Mouse (Mus musculus) megakaryocyte-erythroid progenitor cell, adult 5-6 weeks (primary cell): ENCODE results near the gene Jph4. TPM values are rescaled to one million over a fixed set of nuclear protein-coding genes. Genes with fewer than 3 reads are reported as not detected.

Source experiments
- ATAC-seq: replicated peaks from 2 replicates; pipeline ENCODE4 v1.8.0; 2016; ENCODE audit warnings: mild to moderate bottlenecking, inconsistent platforms; ENCODE audit not compliant: severe bottlenecking, poor library complexity, low FRiP score, low TSS enrichment
- total RNA-seq, 2 experiments: library from RNA; stranded (forward) in 1 of 2; stranded (reverse) in 1 of 2; fragments of 200-1000, 215-1000 nt in 1 of 2; fragments of >200 nt in 1 of 2; fragmentation: Nextera tagmentation in 1 of 2; gene quantifications; 2 replicates each; pipeline ENCODE4 v1.2.3; 2014 to 2017

The Jph4 gene
- total RNA-seq, 2 experiments from 2014 or later: 0.05 TPM; not detected in 1

DNA sequence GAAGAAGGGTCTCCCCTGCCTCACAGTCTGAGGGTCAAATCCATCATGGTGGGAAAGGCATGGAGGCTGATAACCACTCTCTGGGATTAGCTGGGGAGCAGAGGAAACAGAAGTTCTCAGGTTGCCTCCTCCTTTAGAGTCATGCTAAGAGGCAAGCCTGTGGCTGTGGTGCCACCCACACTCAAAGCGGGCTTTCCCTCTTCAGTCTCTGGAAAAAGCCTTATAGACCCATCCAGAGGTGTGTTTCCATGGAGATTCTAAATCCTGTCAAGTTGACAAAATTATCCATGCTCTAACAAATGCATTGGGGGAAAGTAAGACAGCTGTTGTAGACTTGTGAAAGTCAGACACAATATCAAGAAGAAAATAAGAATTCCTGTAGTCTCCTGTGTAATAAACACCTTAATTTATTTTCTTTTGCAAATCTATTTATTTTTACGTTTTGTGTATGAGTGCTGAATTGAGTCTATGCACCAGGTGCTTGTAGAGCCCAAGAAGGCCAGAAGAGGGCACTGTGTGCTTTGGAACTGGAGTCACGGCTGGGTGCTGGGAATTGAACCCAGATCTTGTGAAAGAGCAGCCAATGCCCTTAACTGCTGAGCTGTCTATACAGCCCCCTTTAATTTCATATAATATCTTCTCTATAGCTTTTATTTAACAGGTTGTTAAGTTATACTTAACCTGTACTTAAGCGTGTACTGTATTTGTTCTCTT lies 2.8 kb upstream of the Jph4 start:
- no peak for ATAC-seq

DNA sequence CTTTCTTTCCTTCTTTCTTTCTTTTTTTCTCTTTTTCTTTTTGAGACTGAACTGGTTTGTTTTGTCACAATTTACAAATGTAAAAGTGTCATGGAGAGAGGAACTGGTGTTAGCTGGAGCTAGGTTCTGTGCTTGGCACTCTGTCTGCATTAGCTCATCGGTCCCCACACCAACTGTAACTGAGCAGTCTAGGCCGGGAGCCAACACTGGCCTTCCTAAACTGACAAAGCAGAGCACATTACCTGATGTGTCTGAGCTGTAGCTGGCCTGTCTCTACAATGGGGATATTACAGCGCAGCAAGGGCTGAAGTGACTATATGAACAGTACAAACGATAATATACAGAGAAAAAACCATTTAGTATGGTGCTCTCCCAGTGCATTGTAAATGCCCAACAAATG lies 2.1 kb upstream of the Jph4 start:
- no peak for ATAC-seq

DNA sequence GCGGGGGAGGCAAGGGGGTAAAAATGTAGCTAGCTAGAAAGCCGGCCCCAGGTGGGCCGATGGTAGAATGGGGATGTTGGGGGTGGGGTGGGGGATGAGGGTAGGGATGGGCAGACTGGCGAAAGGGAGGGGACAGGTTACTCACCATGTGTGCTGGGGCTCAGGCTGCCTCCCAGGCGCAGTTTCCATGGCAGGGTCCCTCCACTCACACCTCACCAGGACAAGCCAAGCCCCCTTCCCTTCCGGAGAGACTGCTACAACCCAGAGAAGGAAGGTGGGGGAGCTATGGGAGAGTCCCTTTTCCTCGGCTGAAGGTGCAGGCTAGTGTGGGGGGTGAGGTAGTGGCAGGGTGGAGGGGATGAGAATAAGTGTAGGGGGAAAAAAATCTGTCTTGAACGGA lies 889 bp downstream of the Jph4 start:
- no peak for ATAC-seq

DNA sequence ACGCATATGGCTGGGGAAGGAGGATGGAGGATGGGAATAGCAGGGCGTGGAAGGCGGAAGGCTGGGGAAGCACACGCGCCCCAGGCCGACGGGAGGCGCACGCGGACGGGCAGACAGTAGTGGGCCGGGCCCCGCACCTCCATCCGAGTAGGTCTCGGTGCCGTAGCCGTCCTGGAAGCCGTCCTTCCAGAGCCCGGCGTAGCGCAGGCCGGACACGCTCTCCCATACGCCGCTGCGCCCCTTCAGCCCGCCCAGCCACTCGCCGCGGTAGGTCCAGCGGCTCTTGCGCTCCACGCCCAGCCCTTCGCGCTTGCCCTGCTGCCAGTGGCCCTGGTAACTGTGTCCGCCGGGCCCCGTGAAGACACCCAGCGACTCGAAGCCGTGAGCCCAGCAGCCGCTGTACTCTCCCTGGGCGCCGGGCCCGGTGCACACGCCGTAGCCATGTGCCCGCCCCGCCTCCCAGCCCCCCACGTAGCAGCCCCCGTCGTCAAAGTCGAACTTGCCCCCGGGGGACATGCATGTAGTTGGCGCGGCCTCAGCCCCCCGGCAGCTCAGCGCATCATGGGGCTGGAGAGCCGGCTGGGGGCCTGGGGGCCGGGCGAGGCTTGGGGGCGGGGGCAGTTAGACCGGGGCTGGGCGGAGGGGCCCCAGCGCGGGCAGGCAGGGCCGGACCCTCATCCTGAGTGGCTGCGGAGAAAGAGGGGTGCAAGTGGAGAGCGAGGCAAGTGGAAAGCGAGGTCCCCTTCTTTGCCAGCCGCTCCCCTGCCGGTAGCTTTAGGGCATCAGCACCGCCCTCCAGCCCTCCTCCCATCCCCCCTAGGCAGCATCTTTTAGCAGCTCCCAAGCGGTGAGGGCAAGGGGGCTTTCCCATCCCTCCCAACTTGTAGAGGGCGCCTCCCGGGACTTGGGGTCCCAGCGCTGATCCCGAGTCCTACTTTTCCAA lies 1.7 kb downstream of the Jph4 start:
- ATAC-seq: peak; percentile 31

DNA sequence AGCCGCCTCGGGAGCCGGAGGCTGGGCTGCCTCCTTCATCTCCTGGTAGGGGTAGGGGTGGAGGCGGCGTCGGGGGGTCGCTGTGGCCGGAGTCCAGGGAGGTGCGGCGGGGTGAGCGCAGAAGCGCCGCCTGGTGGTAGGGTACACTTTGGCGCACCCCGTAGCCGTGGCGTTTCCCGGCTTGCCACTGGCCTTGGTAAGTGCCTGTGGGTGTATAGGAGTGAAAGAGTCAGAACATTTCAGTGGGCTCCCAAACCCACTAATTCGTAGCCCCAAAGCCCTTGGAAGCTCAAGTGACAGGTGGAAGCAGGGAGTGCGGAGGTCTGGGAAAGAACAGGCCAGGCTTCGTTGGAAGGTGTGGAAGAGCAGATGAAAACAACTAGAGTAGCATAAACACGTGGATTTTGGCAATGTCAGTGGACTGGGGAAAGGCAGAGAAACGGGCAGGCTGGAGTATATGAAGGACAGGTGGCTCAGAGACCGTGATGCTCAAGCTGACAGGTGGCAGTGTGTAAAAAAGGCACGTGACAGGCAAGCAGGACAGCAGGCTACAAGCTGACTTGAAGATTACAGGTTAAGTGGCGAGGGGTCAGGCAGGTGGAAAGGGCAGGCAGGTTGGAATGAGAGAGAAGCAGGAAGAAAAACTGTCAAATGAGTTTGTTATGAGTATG lies 2.6 kb downstream of the Jph4 start:
- ATAC-seq: no peak

DNA sequence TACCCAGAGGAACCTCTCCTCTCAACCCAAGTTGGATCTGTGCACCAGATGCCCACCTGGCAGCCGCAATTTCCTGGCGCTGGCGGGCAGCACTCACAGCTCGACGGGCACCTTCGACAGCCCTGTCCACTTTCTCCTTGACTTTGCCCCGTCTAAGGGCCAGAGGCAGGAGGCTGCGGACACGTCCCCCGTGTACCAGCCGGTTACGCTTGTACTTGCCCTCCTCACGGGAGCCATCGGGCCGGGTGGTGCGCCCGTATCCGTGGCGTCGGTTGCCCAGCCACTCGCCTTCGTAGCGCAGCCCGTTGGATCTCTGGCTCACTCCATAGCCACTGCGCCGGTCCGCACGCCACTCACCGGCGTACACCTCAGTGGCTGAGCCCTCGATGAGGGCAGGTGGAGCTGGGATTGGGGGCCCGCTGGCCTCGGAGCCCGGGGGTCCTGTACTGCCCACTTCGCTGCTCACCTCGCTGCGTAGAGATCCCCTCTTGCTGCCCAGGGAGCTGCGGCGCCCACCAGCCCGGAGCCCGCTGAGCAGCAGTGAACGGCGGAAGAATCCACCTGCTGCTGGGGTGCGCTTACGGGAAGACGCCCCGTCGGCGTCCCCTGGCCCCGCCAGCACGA lies 3.3 kb downstream of the Jph4 start:
- no peak for ATAC-seq

DNA sequence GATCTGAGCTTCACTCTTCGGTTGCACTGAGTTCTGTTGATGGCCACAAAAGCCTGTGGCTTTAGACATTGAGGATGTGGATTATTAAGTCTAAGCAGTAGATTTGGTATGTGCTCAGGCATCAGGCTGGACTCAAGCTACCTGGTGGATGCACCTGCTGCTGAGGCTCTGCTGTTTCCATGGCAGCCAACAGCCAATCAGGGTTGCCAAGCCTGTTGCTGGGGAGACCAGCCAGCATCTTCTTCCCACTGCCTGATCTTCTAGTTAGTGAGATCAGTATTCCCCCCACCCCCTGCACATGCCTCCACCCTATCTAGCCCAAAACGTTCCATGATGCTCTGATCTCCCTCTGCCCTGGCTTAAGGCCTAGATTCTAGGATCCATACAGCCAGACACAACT lies 5.0 kb downstream of the Jph4 start:
- ATAC-seq: no peak

DNA sequence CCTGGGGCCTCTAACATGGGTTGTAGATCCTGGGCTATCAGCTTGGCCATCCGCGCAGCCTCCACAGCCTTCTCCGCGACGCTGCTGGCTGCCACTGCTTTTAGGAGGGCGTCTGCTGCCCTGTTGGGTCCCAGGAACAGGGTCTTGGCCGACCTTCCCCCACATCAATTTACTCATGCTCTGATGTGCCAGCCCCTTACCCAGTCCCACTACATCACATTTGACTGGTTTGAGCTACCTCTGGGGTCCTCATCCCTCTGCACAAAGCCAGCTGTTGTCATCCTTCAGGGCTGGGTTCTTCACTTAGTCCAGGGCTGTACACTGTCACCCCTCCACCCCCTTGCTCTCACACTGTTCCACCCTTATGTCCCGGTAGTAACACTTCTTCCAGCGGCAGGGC lies 6.7 kb downstream of the Jph4 start:
- no peak for ATAC-seq

DNA sequence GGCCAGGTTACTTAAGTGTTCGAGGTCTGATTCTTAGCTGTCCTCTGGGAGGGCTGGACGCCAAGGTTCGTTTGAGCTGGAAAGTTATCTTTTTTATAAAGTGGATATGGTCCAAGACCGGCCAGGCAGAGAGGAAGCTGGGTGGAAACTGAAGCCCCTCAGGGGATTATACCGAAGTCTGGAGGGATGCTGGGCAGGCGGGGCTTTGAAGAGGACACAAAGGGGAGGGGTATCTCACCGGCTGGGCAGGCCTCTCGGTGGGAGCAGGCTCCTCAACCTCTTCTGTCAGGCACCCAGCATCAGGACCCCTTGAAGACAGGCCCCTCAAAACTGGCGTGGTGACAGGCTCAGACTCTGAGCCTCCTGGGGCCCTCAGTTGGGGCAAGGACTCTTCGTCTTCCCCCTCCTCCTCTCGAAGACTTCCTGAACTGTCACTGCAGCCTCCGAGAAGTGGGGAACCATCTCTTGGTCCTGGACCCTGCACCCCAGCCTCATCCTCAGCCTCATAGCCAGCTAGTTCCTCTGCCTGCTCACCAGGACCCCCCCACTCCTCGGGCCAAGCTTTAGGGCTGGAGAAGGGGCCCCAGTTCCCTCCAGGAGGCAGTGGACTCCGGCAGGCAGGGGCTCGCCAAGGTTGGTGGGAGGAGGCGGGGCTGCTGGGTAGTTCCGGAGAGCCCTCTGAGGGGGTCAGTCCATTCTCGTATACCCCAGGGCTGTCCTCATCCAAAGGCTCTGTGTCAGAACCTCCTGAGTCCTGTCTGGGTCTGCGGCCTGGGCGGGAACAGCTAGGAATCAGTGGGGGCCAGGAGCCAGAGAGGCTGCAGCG lies 7.5 kb downstream of the Jph4 start:
- ATAC-seq: no peak

DNA sequence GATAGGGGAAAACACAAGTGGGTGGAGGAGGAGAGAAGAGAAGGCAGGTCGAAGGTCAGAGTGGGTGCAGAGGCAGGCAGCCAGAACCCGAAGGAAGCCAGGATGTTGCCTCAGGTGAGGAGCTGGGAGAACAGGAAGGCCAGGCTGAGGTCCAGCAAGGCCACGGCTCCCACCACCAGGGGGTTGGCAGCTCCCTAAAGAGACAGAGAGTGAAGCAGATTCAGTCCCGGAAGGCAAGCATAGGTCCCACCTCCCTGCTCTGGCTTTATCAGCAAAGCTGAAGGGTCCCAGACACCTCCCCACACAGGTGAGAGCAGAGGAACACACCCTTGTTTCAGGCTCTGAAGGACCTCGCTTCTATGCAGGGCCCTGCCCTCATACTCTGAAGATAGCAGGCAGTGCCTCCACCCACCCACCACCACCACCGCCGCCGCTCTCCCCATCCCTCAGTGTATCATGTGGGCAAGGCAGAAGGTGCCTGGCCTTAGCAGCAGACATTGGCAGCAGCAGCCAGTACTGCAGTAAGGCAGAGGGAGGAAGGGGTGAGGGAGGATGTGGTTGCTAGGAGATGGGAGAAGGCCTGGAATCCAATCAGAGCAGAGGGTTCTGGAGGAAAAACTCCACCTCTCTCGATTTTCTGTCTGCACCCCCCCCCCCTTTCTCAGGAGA lies 8.4 kb downstream of the Jph4 start:
- ATAC-seq: no peak

DNA sequence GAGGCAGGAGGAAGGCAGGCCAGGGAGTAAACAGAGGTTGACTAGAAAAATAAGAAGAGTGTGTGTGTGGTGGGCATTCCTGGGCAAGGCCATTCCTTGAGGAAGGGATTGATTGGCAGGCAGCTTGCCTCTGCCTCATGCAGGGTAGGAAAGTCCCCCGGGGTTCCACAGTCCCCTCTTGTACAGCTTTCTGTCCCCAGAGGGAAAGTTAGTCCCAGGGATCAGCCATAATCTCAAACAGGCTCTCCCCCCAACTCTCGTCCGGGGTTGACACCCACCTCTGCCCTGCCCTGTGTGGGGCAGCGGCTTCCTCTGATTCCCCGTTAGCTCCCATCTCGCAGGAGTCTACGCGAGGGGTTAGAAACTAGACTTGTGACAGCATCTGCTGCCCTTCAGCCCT lies 9.7 kb downstream of the Jph4 start:
- ATAC-seq: no peak

DNA sequence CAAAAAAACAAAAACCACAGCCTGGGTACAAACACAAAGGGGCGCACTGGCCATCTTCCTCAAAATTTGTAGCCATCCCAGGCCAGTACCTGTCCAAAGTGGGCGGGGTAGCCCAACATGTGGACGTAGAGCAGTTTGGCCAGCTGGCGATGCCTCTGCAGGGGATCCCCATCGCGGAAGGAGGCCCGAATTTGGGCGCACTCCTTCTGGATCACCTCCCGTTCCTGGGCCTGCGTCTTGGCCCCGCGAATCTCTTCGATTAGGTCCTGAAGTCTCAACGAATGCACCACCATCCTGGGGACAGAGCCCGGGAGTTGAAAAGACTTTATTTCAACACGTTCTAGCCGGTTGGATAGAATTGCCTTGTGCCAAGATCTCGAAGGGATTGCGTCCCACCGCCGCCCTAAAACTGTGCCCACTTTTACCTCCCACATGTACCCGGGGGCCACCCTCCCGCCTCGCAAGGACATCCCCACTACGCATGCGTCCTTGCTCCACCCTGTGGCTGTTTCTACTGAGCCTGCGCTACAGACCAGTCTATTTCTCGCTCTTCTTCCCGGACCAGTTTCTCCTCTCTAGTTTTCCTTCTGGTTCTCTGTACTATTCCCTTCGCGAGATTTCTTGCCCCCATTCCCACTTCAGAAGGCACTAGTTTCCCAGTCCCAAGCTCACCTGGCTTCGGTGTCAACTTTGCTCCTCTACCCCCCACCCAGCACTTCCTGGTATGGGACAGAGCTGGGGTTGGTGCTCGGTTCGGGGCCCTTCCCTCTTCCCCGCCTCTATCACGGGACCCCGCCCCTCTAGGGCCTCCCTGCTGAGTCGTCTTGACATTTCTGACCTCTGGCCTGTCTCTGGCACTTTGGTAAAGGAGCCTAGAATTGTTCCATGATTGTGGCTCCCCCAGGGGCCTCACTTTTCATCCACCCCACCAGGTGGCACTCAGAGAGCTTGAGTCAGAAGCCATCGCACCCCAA lies 10.6 kb downstream of the Jph4 start, which contains the start of gene Ap1g2:
Gene Ap1g2, minus strand, starts transcription at position 758 of the 974 bp plus-strand sequence.
- peak; percentile 88 for ATAC-seq

DNA sequence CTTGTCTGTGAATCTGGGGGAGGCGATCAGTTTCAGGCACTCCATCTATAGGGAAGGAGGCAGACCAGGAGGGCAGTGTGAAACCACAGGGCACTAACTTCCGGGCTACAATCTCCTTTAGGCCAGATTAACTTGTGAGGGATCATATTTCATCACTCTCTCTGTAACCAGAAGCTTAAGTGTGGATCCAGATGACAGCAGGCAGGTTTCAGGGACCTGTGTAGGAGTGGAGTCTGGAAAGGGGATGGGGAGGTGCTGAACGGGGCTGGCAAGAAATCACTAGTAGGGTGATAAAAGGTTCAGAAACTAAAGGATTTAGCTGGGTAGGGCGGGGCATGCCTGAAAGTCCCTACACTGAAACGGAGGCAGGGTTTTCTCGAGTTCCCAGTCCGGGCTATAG lies 11.3 kb downstream of the Jph4 start:
- no peak for ATAC-seq

DNA sequence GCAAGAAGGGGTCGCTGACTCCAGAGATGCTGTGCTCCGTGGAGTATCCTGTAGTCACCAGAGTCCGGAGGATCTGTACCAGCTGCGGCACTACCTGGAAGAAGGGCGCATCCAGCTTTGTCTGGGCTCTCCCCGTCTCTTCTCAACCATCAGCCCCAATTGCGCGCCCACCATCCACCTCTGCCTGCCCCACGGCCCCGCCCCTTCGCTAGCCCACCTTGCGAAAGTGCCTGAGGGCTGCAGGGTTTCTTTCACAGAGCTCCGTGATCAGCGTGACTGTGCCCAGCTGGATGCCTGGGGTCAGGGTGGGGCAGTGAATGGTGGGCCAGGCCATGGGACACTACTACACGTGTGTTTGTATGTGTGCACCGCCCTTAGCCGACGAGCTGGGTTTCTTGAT lies 12.4 kb downstream of the Jph4 start:
- no peak for ATAC-seq

DNA sequence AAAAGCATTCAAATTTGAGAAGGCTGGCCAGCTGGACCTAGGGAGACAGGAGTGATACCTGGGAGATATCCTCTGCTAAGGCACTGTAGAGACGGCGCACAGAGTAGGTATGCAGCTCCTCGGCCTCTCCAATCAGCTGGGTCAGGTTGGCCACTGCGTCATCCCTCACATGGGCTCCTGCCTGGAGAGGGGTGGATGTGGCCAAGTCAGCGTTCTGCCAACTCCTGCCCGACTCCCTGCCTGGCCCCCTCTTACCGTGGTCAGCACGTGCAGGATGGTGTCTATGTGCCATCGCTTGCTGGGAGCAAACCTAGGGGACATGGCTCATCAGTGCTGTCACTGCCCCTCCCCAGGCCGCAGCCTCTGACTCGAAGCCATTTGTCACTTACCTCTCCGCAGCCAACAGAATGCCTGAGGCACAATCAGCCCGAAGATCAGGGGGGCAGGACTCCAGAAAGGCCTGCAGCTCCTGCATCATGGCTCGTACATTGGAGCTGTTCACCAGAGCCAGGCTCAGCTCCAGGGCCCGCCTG lies 14.4 kb downstream of the Jph4 start:
- ATAC-seq: no peak

DNA sequence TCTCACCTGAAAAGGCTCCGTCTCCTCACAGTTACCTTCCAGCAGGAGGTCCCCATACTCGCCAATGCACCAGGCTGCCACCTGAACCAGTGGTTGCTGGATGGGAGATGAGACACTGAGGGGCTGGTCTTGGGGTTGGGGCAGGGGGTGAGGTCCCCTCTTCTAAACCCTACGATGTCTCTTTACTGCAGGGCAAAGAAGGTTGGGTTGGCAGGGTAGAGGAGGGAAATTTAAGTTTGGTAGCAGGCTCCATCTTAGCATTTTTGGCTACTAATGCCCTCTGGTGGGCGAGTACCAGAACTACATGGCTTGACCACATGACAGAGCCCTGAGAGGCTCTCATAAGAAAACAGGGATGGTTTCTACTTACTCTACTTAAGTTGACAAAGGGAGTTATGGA lies 15.1 kb downstream of the Jph4 start:
- no peak for ATAC-seq

DNA sequence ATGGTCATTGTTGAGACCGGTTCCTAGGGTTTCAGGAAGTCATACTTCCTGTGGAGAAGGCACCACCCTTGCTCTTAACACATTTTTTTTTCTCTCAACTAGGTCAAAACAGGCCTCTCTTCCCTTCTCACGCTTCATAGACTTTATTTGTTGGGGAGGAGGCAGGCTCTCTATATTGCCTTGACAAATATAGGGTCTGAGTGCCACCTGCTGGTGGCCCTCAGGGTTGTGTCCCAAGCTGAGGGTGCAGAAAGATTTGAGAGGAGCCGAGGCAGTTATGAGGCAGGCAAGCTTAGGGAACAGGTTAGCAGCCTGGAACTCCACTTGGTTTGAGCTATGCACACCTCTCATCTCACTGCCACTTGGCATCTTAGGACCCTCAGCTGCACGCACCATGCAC lies 18.7 kb downstream of the Jph4 start:
- ATAC-seq: peak; percentile 43; the same call in 1 of the 2 replicates
